Mouse (Mus musculus) urinary bladder, adult 18-20 months (tissue): Measurements from ENCODE around the gene Calm4.
"Not testable (repeated sequence)": the region's sequence is repeated elsewhere in the genome, so short reads cannot be mapped to it uniquely, and the experiment has no call there.

Experiments used
- DNase-seq, 2 experiments: peaks; one replicate each; pipeline ENCODE4 v3.0.0; 2022; ENCODE audit warnings: low spot score in 2 of 2, mixed read lengths in 2 of 2

Calm4 gene

GRCm38 (mm10) chr13:3837312-3837807 lies at the start of gene Calm4:
TSS of gene Calm4 (plus strand) at chr13:3837757.
- DNase-seq = not testable (repeated sequence)

- DNase-seq = no peak
Observed at GRCm38 (mm10) chr13:3788588-3788987, 49.0 kb upstream of the Calm4 start.

GRCm38 (mm10) chr13:3789531-3789930 lies 48.0 kb upstream of the Calm4 start:
- DNase-seq = no peak

- no peak for DNase-seq
Observed at GRCm38 (mm10) chr13:3796649-3797048, 40.9 kb upstream of the Calm4 start.

GRCm38 (mm10) chr13:3798751-3799150 lies 38.8 kb upstream of the Calm4 start:
- DNase-seq = no peak

GRCm38 (mm10) chr13:3799386-3799785 lies 38.2 kb upstream of the Calm4 start:
- no peak for DNase-seq

- no peak for DNase-seq
Observed at GRCm38 (mm10) chr13:3804186-3804585, 33.4 kb upstream of the Calm4 start, which contains the start of gene Calml3. TSS of gene Calml3 (minus strand) at chr13:3804316.

- DNase-seq = no peak
Observed at GRCm38 (mm10) chr13:3805132-3805531, 32.4 kb upstream of the Calm4 start.

GRCm38 (mm10) chr13:3805638-3806037 lies 31.9 kb upstream of the Calm4 start:
- no peak for DNase-seq

GRCm38 (mm10) chr13:3807131-3807827 lies 30.3 kb upstream of the Calm4 start:
- DNase-seq = no peak

- DNase-seq = no peak
Observed at GRCm38 (mm10) chr13:3818012-3818739, 19.4 kb upstream of the Calm4 start.

- no peak for DNase-seq
Observed at GRCm38 (mm10) chr13:3818740-3819076, 18.8 kb upstream of the Calm4 start.

GRCm38 (mm10) chr13:3822105-3822504 lies 15.5 kb upstream of the Calm4 start:
- no peak for DNase-seq

- DNase-seq = no peak
Observed at GRCm38 (mm10) chr13:3825726-3826125, 11.8 kb upstream of the Calm4 start.

GRCm38 (mm10) chr13:3831546-3831945 lies 6.0 kb upstream of the Calm4 start:
- peak in 1 of 2 experiments; percentile 27 for DNase-seq

GRCm38 (mm10) chr13:3831994-3832393 lies 5.6 kb upstream of the Calm4 start:
- peak in 1 of 2 experiments; percentile 10 for DNase-seq

- no peak for DNase-seq
Observed at GRCm38 (mm10) chr13:3832450-3832849, 5.1 kb upstream of the Calm4 start.

GRCm38 (mm10) chr13:3833644-3834043 lies 3.9 kb upstream of the Calm4 start:
- DNase-seq = not testable (repeated sequence)

- DNase-seq = not testable (repeated sequence)
Observed at GRCm38 (mm10) chr13:3840662-3841061, 3.1 kb downstream of the Calm4 start.

GRCm38 (mm10) chr13:3850330-3850729 lies 12.8 kb downstream of the Calm4 start:
- no peak for DNase-seq

- DNase-seq = not testable (repeated sequence)
Observed at GRCm38 (mm10) chr13:3853648-3854333, 16.2 kb downstream of the Calm4 start, which contains the start of gene Calm5. TSS of gene Calm5 (plus strand) at chr13:3854173.

GRCm38 (mm10) chr13:3854856-3855255 lies 17.3 kb downstream of the Calm4 start:
- no peak for DNase-seq
